Mouse (Mus musculus) hindbrain, embryonic 14.5 days (tissue): ENCODE measurements around the gene Sprr2a1. TPM values are rescaled to one million over a fixed set of nuclear protein-coding genes. Genes with fewer than 3 reads are reported as not detected.
"Not testable (repeated sequence)": the region's sequence is repeated elsewhere in the genome, so short reads cannot be mapped to it uniquely, and the experiment has no call there.

Experiments
- ATAC-seq: fragments of 200-750 bp; cut with Nextera tagmentation; 2 replicates; pipeline ENCODE4 v1.8.0; 2017; ENCODE audit warnings: moderate number of reproducible peaks, mild to moderate bottlenecking, moderate TSS enrichment, moderate library complexity; ENCODE audit not compliant: low FRiP score
- DNase-seq: peaks from one replicate; pipeline ENCODE4 v3.0.0-alpha.2; 2015; ENCODE audit warnings: low spot score
- H3K27ac ChIP-seq: fragments of 300-500 bp; sonication (generic); 2 replicates; pipeline ENCODE4 v1.5.1; 2014; ENCODE audit warnings: mild to moderate bottlenecking, moderate library complexity
- H3K27me3 ChIP-seq: fragments of 300-500 bp; sonication (generic); 2 replicates; pipeline ENCODE4 v1.6.1; 2014; ENCODE audit warnings: mild to moderate bottlenecking, low read length, mixed read lengths; ENCODE audit not compliant: control insufficient read depth, insufficient read depth
- H3K36me3 ChIP-seq: fragments of 300-500 bp; sonication (generic); replicated peaks from 2 replicates; pipeline ENCODE4 v1.6.1; 2014; ENCODE audit not compliant: control insufficient read depth, insufficient read depth
- H3K4me1 ChIP-seq: fragments of 300-500 bp; sonication (generic); replicated peaks from 2 replicates; pipeline ENCODE4 v1.6.1; 2014; ENCODE audit warnings: antibody characterized with exemption, low read length, mixed read lengths; ENCODE audit not compliant: control insufficient read depth, insufficient read depth
- H3K4me2 ChIP-seq: fragments of 300-500 bp; sonication (generic); replicated peaks from 2 replicates; pipeline ENCODE4 v1.6.1; 2014; ENCODE audit warnings: mild to moderate bottlenecking, moderate library complexity
- H3K4me3 ChIP-seq: fragments of 300-500 bp; sonication (generic); replicated peaks from 2 replicates; pipeline ENCODE4 v1.5.1; 2014; ENCODE audit warnings: mild to moderate bottlenecking, low read length
- H3K9ac ChIP-seq: fragments of 300-500 bp; sonication (generic); 2 replicates; pipeline ENCODE4 v1.6.1; 2014
- H3K9me3 ChIP-seq: fragments of 300-500 bp; sonication (generic); 2 replicates; pipeline ENCODE4 v1.6.1; 2016; ENCODE audit warnings: low read length; ENCODE audit not compliant: control insufficient read depth
- WGBS: fragments of 180-500 bp; shearing (Covaris S2); extraction: QIAGEN DNeasy Blood & Tissue Kit; methylation state at CpG from one replicate; pipeline ENCODE4 v1.1.7; 2014; 5-methylcytosine and 5-hydroxymethylcytosine counted together
- polyA plus RNA-seq: library from polyadenylated mRNA; unstranded; fragments of >200 nt; fragmentation: Nextera tagmentation; extraction: Ambion mirVana; gene quantifications from 2 replicates; pipeline ENCODE4 v1.2.1, GENCODE M21; 2014

Sprr2a1 gene
- not detected in 2 replicates for polyA plus RNA-seq

GRCm38 (mm10) chr3:92215569-92215968 is at the start of gene Sprr2a1, which contains the start of gene Sprr2a2:
Gene Sprr2a1 (plus strand): TSS chr3:92215799.
Gene Sprr2a2 (plus strand): TSS chr3:92215920.
- H3K36me3 ChIP-seq, DNase-seq, H3K9me3 ChIP-seq, H3K4me1 ChIP-seq, H3K4me2 ChIP-seq, H3K27ac ChIP-seq, ATAC-seq, H3K4me3 ChIP-seq, H3K27me3 ChIP-seq, H3K9ac ChIP-seq: not testable (repeated sequence)
- WGBS = no CpG with 5 or more reads among the region's 2 CpGs

DNA sequence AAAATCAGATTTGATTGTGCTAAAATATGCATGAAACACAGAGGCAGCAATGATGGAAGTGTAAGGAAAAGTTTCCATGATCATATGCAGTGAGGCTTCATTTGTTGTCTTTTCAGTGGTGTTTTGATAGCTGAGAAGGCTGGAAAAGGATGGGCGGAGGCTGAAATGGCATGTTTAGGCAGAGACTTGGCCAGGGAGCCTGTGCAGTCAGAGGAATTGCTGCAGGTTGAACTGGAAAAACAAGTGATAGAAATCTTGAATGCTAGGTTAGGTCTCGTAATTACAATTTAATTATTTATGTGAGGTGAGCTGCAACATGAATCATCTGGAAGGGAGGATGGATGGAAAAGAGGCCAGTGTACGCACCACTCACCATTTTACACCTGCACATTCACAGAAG is 45.8 kb upstream of the Sprr2a1 start:
- 89% methylated on average over 3 of the region's 3 CpGs for WGBS
- H3K9ac ChIP-seq = no peak overlapping the region

GRCm38 (mm10) chr3:92176880-92177279 is 38.7 kb upstream of the Sprr2a1 start:
- Histone ChIP-seq H3K9ac (no peak overlapping the region), H3K27ac (no peak overlapping the region), H3K9me3 (no peaks in the 10 kb centered on the region), H3K4me3 (no peak overlapping the region), H3K4me2 (no peak overlapping the region), H3K4me1 (no peaks in the 10 kb centered on the region), H3K36me3 (no peaks in the 10 kb centered on the region), H3K27me3 (no peaks in the 10 kb centered on the region)
- ATAC-seq = no peak
- DNase-seq = no peak
- 86% methylated on average over 1 of the region's 1 CpGs for WGBS

More for the DNA sequence above, 45.8 kb upstream of the Sprr2a1 start:
- Histone ChIP-seq H3K36me3 (no peaks in the 10 kb centered on the region), H3K27ac (no peak overlapping the region), H3K4me2 (no peak overlapping the region), H3K9me3 (no peaks in the 10 kb centered on the region), H3K4me1 (no peaks in the 10 kb centered on the region), H3K4me3 (no peak overlapping the region), H3K27me3 (no peaks in the 10 kb centered on the region)
- ATAC-seq (no peak), DNase-seq (no peak)

DNA sequence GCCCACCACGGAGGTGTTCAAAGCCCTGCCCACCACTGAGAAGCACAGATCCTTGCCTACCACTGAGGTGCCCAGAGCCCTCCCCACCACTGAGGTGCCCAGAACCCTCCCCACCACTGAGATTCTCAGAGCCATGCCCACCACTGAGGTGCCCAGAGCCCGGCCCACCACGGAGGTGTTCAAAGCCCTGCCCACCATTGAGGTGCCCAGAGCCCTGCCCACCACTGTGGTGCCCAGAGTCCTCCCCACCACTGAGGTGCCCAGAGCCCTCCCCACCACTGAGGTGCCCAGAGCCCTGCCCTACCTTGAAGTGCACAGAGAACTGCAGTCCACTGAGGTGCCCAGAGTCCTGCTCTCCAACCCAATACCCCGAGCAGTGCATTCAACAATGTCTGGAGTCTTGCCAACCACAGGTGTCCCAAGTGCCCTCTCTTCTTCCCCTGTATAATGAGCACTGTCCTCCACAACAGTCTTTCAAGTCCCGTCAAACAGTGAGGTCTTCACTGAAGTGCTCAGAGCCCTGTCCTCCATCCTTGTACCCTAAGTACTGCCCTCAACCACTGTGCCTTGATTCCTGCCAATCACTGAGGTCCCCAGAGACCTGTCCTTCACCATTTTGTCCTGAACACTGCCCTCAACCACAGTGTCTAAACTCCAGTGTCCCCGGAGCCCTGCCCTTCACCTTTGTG is 19.9 kb upstream of the Sprr2a1 start:
- H3K4me1 ChIP-seq = no peaks in the 10 kb centered on the region
- H3K27me3 ChIP-seq = no peaks in the 10 kb centered on the region
- peak; percentile 40 for ATAC-seq
- no peaks in the 10 kb centered on the region for H3K9me3 ChIP-seq
- H3K36me3 ChIP-seq = no peaks in the 10 kb centered on the region
- no peak overlapping the region for H3K4me2 ChIP-seq
- 91% methylated on average over 6 of the region's 6 CpGs for WGBS
- H3K9ac ChIP-seq = no peak overlapping the region
- no peak overlapping the region for H3K4me3 ChIP-seq
- no peak overlapping the region for H3K27ac ChIP-seq
- no peak for DNase-seq

DNA sequence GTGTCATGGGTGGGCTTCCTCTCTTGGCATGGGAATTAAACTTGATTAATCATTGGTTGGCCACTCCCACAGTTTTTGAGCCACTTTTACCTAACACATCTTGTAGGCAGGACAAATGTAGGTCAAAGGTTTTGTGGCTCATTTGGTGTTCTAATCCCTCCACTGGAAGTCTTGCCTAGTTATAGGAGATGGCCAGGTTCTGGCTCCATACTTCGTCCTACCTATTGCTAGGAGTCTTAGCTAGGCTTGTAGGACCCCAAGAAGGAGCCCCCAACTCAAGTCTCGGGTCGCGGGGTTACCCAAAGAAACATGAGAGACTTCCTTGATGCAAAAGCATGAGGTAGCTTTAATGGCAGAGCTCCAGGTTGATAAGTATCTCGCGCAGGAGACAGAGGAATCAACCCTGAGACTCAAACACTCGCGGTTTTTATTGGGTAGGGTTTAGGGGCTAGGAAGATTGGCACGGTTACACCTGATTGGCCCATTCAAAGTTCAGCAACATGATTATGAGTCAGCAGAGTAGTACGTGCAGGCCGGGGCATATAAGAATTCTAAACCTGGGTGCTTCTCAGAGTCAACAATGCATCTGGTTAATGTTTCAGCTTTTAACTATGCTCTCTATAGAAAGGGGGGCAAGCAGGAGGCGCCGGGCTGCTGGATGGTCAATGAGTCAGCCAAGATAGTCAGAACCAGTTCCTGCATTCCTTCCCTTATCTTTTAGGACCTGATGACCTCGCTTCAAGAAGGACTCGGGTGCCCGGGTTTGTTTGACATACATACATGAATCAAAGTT is 4.3 kb upstream of the Sprr2a1 start:
- no CpG with 5 or more reads among the region's 16 CpGs for WGBS
- ATAC-seq, H3K36me3 ChIP-seq, H3K4me2 ChIP-seq, H3K27ac ChIP-seq, H3K4me3 ChIP-seq, H3K9me3 ChIP-seq, H3K9ac ChIP-seq, DNase-seq, H3K27me3 ChIP-seq, H3K4me1 ChIP-seq: not testable (repeated sequence)

DNA sequence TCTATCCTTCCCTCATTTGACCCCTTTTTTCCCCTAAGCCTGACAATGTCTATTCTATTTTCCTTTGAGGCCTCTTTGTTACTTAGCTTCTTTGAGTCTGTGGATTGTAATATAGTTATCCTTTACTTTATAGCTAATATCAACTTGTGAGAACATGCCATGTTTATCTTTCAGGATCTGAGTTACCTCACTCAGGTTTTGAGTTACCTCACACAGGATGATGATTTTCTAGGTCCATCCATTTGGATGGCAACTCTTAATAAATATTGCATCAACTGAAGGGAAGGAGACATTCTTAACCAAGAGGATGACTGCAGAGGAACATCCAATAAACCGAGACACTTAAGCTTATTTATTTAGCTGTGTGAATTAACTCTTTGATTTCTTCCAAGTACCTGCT is 3.5 kb upstream of the Sprr2a1 start:
- no CpG with 5 or more reads among the region's 1 CpGs for WGBS
- H3K9me3 ChIP-seq, DNase-seq, H3K4me2 ChIP-seq, H3K27me3 ChIP-seq, H3K36me3 ChIP-seq, ATAC-seq, H3K4me1 ChIP-seq, H3K27ac ChIP-seq, H3K9ac ChIP-seq, H3K4me3 ChIP-seq: not testable (repeated sequence)

DNA sequence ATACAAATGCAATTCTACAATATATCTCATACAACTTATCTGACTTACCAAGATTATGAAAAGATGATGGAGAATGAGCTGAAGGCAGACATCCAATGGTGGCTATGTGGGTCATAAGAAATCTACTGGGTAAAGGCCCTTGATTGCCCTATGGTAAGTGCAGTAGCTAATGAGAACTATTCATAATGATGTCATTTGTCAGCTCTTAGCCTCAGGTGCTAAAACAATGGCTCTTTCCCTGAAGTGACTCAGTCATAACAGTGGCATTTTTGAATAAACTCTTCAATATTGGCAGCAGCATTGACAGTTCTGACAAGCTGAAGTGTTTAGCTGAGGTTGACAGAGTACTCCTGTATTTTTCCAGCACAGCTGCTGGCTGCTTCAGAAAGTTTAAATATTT is 1.9 kb upstream of the Sprr2a1 start:
- not testable (repeated sequence) for DNase-seq, H3K27ac ChIP-seq, H3K36me3 ChIP-seq, H3K27me3 ChIP-seq, H3K9me3 ChIP-seq, H3K4me2 ChIP-seq, H3K4me1 ChIP-seq, H3K4me3 ChIP-seq, H3K9ac ChIP-seq
- peak; percentile 35 for ATAC-seq

- H3K4me3 ChIP-seq, DNase-seq, H3K4me1 ChIP-seq, H3K9me3 ChIP-seq, H3K36me3 ChIP-seq, H3K27me3 ChIP-seq, H3K4me2 ChIP-seq, H3K27ac ChIP-seq, H3K9ac ChIP-seq: not testable (repeated sequence)
- no CpG with 5 or more reads among the region's 8 CpGs for WGBS
- peak; percentile 73 for ATAC-seq
Observed at GRCm38 (mm10) chr3:92219031-92219430, 3.4 kb downstream of the Sprr2a1 start.

DNA sequence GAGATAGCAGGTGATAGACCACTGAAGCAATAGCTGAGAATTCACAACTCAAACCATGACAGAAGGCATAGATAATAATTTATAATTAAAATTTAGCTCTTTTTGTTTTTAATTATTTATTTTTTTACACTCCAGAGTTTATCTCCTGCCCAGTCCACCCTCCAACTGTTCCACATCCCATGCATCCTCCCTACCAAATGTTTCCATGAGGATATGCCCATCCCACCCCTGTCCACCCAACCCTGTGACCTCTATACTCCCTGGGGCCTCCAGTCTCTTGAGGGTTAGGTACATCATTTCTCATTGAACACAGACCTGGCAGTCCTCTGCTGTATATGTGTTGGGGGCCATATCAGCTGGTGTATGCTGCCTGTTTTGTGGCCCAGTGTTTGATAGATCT is 8.1 kb downstream of the Sprr2a1 start:
- peak; percentile 59 for ATAC-seq
- not testable (repeated sequence) for H3K36me3 ChIP-seq, H3K27ac ChIP-seq, H3K9ac ChIP-seq, H3K9me3 ChIP-seq, H3K4me2 ChIP-seq, DNase-seq, H3K27me3 ChIP-seq, H3K4me1 ChIP-seq, H3K4me3 ChIP-seq
